Mouse (Mus musculus): ENCODE measurements around the gene Omp. TPM values are rescaled to one million over a fixed set of nuclear protein-coding genes. Genes with fewer than 3 reads are reported as not detected.
"Not testable (repeated sequence)": the region's sequence is repeated elsewhere in the genome, so short reads cannot be mapped to it uniquely, and the experiment has no call there.

Omp gene
- polyA plus RNA-seq (2012; ENCODE audit: insufficient read depth, insufficient read length, missing spikeins), result not detected in 2 replicates

GRCm38 (mm10) chr7:98145402-98145801, at the start of gene Omp:
Gene Omp (minus strand): TSS chr7:98145502.
- Histone ChIP-seq H3K4me1 (ENCODE audit: control insufficient read depth, insufficient read depth, insufficient read length, low read length) (no peaks in the 10 kb centered on the region), H3K4me3 (ENCODE audit: insufficient read depth, low read depth, low read length) (no peak within 1 kb of the TSS), H3K27ac (replicated peaks; ENCODE audit: low read depth, low read length) (no peak within 1 kb of the TSS)

DNA sequence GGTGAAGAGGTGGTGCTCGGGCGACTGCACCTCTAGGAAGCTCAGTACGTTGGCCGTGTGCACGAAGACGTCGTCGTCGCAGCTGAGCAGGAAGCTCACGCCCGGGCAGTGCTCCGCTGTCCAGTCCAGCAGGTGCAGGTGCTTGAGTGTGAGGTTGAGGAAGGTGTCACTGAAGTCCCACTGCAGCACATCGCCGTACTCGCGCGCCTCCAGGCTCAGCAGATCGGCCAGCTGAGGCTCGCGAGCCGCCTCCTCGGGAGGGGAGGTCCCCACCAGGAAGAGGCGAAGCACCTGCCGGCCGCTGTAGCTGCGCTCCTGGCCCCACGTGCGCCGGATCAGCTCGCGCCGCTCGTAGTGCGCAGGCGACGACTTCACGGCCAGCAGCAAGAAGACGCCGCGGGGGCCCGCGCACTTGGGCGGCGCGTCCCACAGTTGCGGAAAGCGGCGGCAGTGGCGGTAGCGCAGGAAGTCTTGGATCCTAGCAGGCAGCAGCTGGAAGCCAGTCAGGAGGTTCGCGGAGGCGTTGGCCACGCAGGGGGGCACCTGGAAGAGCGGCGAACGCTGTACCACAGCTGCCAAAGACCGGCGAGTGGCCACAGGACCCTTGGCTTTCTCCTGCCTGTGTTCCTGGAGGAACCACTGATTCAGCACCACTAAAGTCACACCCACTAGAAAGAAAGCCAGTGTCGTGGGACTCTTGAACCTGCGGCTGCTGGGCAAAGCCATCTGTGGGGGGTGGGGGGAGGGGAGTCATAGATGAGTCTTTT, 48.9 kb upstream of the Omp start:
- Histone ChIP-seq H3K4me3 (ENCODE audit: insufficient read depth, low read depth, low read length) (peak overlapping the region; percentile 41), H3K4me1 (ENCODE audit: control insufficient read depth, insufficient read depth, insufficient read length, low read length) (peaks cover 7% of the 10 kb centered on the region; the same call in 1 of the 2 replicates), H3K27ac (replicated peaks; ENCODE audit: low read depth, low read length) (no peak overlapping the region)

DNA sequence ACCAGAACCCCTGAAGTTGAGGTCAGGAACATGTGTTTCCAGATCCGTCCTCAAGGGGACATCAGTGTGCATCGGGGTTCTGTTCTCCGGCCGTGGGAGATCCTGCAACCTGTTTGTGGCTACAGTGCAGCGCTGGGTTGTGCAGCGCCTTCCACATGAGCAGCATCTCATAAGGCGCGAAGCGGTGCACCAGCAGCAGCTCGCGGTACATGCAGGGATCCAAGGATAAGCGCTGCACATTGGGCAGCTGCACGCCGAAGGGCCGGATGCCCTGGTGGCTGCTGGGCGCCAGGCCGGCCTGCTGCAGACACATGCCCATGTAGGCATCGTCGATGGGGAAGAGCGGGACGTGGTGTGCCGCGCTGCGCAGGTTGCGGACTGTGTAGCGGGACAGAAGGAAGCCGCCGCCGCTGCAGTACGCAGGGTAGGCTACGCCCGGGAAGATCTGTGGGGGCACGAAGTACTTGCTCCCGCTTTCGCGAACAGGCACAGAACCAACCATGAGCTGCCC, 48.3 kb upstream of the Omp start:
- Histone ChIP-seq H3K4me1 (ENCODE audit: control insufficient read depth, insufficient read depth, insufficient read length, low read length) (peaks cover 7% of the 10 kb centered on the region; the same call in 1 of the 2 replicates), H3K4me3 (ENCODE audit: insufficient read depth, low read depth, low read length) (peak overlapping the region; percentile 41), H3K27ac (replicated peaks; ENCODE audit: low read depth, low read length) (no peak overlapping the region)

GRCm38 (mm10) chr7:98191571-98192250, 46.4 kb upstream of the Omp start:
- no peak overlapping the region for H3K4me3 ChIP-seq (ENCODE audit: insufficient read depth, low read depth, low read length)
- H3K4me1 ChIP-seq (ENCODE audit: control insufficient read depth, insufficient read depth, insufficient read length, low read length), result peaks cover 7% of the 10 kb centered on the region; the same call in 1 of the 2 replicates
- no peak overlapping the region for H3K27ac ChIP-seq (replicated peaks; ENCODE audit: low read depth, low read length)

- Histone ChIP-seq H3K27ac (replicated peaks; ENCODE audit: low read depth, low read length) (no peak overlapping the region), H3K4me1 (ENCODE audit: control insufficient read depth, insufficient read depth, insufficient read length, low read length) (peaks cover 7% of the 10 kb centered on the region; the same call in 1 of the 2 replicates), H3K4me3 (ENCODE audit: insufficient read depth, low read depth, low read length) (no peak overlapping the region)
Observed at GRCm38 (mm10) chr7:98190578-98190977, 45.3 kb upstream of the Omp start.

- no peak overlapping the region for H3K4me3 ChIP-seq (ENCODE audit: insufficient read depth, low read depth, low read length)
- no peak overlapping the region for H3K27ac ChIP-seq (replicated peaks; ENCODE audit: low read depth, low read length)
- H3K4me1 ChIP-seq (ENCODE audit: control insufficient read depth, insufficient read depth, insufficient read length, low read length), result peaks cover 11% of the 10 kb centered on the region; the same call in 1 of the 2 replicates
Observed at GRCm38 (mm10) chr7:98189745-98190144, 44.4 kb upstream of the Omp start.

- H3K4me1 ChIP-seq (ENCODE audit: control insufficient read depth, insufficient read depth, insufficient read length, low read length), result peaks cover 6% of the 10 kb centered on the region; the same call in 1 of the 2 replicates
- H3K27ac ChIP-seq (replicated peaks; ENCODE audit: low read depth, low read length), result no peak overlapping the region
- H3K4me3 ChIP-seq (ENCODE audit: insufficient read depth, low read depth, low read length), result no peak overlapping the region
Observed at GRCm38 (mm10) chr7:98188680-98189079, 43.4 kb upstream of the Omp start.

GRCm38 (mm10) chr7:98188238-98188637, 42.9 kb upstream of the Omp start:
- Histone ChIP-seq H3K4me3 (ENCODE audit: insufficient read depth, low read depth, low read length) (no peak overlapping the region), H3K4me1 (ENCODE audit: control insufficient read depth, insufficient read depth, insufficient read length, low read length) (peaks cover 3% of the 10 kb centered on the region; the same call in 1 of the 2 replicates)

DNA sequence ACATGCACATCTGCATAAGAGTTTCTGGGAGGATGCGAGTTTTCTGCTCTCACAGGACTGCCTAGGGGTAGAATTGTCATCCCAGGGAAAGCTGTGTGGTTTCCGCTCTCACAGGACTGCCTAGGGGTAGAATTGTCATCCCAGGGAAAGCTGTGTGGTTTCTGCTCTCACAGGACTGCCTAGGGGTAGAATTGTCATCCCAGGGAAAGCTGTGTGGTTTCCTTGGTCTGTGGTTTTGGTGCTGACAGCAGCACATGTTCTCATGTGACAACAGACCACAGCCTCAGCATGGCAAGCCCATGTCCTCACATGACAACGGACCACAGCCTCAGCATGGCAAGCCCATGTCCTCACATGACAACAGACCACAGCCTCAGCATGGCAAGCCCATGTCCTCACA, 42.0 kb upstream of the Omp start:
- not testable (repeated sequence) for H3K4me1 ChIP-seq (ENCODE audit: control insufficient read depth, insufficient read depth, insufficient read length, low read length); H3K4me3 ChIP-seq (ENCODE audit: insufficient read depth, low read depth, low read length); H3K27ac ChIP-seq (replicated peaks; ENCODE audit: low read depth, low read length)

More at GRCm38 (mm10) chr7:98188238-98188637, 42.9 kb upstream of the Omp start:
- no peak overlapping the region for H3K27ac ChIP-seq (replicated peaks; ENCODE audit: low read depth, low read length)

- Histone ChIP-seq H3K4me3 (ENCODE audit: insufficient read depth, low read depth, low read length) (no peak overlapping the region), H3K27ac (replicated peaks; ENCODE audit: low read depth, low read length) (no peak overlapping the region), H3K4me1 (ENCODE audit: control insufficient read depth, insufficient read depth, insufficient read length, low read length) (peaks cover 3% of the 10 kb centered on the region; the same call in 1 of the 2 replicates)
Observed at GRCm38 (mm10) chr7:98186637-98187036, 41.3 kb upstream of the Omp start.

- H3K4me3 ChIP-seq (ENCODE audit: insufficient read depth, low read depth, low read length), result no peak overlapping the region
- H3K27ac ChIP-seq (replicated peaks; ENCODE audit: low read depth, low read length), result no peak overlapping the region
- peaks cover 3% of the 10 kb centered on the region; the same call in 1 of the 2 replicates for H3K4me1 ChIP-seq (ENCODE audit: control insufficient read depth, insufficient read depth, insufficient read length, low read length)
Observed at GRCm38 (mm10) chr7:98185326-98185725, 40.0 kb upstream of the Omp start.

DNA sequence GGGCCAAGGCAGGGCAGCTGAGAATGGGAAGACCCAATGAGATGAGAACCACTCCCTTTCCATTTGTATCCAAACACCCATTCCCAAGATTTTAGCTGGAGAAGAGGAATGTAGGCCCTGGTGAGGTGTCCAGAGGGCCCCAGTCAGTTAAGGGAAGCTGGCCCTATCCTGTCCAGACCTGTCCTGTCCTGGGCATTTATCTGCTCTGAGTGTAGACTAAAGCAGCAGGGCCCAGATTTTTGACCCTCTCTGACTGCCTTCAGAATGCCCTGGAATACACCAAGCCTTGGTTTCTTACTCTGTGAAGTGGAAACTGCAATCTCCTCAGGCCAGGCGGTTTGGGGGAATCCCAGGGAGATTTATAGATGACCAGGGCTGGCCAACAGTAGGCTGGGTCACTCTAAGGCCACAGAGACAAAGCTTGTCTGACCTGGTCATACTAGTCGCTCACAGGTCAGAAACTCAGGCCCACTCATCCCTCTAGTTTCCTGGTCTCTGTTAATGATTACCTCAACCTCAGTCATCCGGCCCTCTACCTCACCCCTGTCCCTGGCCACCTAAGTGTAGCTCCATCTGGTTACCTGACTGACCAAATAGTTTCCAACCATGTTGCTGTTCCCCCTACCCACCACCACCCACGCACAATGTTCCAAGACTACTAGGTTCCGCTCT, 33.4 kb upstream of the Omp start:
- Histone ChIP-seq H3K4me3 (ENCODE audit: insufficient read depth, low read depth, low read length) (peak overlapping the region; percentile 85), H3K27ac (replicated peaks; ENCODE audit: low read depth, low read length) (peak overlapping the region; percentile 46), H3K4me1 (ENCODE audit: control insufficient read depth, insufficient read depth, insufficient read length, low read length) (0 out of 2 replicates have a peak, but pooled peaks cover 2% of the 10 kb centered on the region)

GRCm38 (mm10) chr7:98177929-98178559, 32.7 kb upstream of the Omp start, which contains the start of gene Capn5:
Gene Capn5 (minus strand): TSS chr7:98178274.
- Histone ChIP-seq H3K4me3 (ENCODE audit: insufficient read depth, low read depth, low read length) (peak within 1 kb of the TSS; percentile 85), H3K27ac (replicated peaks; ENCODE audit: low read depth, low read length) (peak within 1 kb of the TSS; percentile 46), H3K4me1 (ENCODE audit: control insufficient read depth, insufficient read depth, insufficient read length, low read length) (0 out of 2 replicates have a peak, but pooled peaks cover 2% of the 10 kb centered on the region)

DNA sequence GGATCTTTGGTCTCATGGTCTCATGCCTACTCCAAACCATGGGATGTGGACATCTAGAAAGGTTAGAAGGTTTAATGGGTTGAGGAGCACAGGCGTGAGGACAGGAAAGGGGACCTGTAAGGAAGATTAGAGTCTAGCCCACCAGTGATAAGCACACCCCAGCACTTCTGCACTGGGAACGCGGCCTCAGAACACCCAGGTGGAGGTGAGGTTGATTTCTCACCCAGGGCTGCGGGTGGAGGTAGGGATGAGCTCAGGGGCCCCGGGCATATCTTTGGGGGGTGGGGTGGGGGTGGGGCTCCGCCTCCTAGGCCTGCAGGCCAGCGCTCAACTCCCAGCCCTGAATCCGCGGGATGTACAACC, 32.2 kb upstream of the Omp start:
- Histone ChIP-seq H3K27ac (replicated peaks; ENCODE audit: low read depth, low read length) (no peak overlapping the region), H3K4me3 (ENCODE audit: insufficient read depth, low read depth, low read length) (peak overlapping the region; percentile 78), H3K4me1 (ENCODE audit: control insufficient read depth, insufficient read depth, insufficient read length, low read length) (0 out of 2 replicates have a peak, but pooled peaks cover 2% of the 10 kb centered on the region)
